ENCODE assay signal across 12 mouse cellular contexts in the genomic region with DNA sequence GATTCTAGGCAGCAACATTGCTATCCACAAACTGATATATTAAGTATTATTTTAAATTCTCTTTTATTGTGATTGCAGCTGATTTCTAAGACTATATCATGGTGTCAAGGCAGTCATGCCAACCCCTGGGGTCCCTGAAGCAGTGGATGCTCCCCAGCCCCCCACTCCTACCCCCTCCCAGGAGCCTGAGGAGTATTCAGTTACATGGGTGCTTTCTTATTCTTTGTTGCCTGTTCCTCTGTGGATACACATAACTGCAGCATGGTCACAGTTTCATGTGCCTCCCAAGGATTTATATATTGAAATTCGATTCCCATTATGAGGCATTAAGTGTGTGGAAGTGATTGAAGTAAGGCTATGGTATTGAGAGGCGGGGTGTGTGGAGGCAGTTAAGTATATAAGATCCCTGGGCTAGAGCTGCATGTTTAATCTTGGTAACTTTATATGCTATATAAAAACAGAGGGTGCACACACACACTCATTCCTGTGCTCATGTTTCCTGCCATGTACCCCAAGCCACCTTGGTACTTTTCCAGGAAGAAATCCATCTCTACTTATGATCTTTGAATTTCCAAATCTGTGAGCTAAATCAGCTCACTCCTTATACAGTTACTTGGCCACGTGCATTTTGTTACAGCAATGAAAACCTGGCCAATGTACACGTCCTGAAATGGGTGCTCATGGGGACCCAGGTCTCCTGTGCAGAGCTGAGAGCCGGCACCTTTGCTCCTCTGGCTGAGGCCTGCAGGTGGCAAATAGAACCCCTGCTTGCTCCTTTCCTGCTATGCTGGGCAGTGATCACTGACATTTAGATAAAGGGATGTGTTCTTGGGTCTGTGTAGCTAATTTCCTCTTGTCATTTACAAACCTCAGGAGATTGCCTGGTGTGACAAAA.
DNase-seq lines count a peak whose midpoint lies in the region; ATAC-seq lines count a peak whose summit lies in the region.
"Had no signal": no experiment of that assay in that cellular context is flagged by ENCODE, and none has a peak within 500 bp of the region (broad histone marks: within the 10 kb centered on the region; RNA-seq: fewer than 3 reads in every experiment).

No protein-coding gene starts in this region.

- 52% methylated on average over 5 of the region's 5 CpGs for WGBS in heart, embryonic 16.5 days
- WGBS in midbrain, embryonic 11.5 days, result 69% methylated on average over 5 of the region's 5 CpGs
- WGBS in midbrain, embryonic 10.5 days, result 72% methylated on average over 5 of the region's 5 CpGs
- 58% methylated on average over 5 of the region's 5 CpGs for WGBS in embryonic facial prominence, embryonic 10.5 days
- WGBS in liver, embryonic 15.5 days (ENCODE audit: insufficient replicate concordance), result 27% methylated on average over 5 of the region's 5 CpGs

- no peaks in the 10 kb centered on the region for H3K36me3 ChIP-seq in heart, embryonic 16.5 days (ENCODE audit: control insufficient read depth, insufficient read depth)
- no peaks in the 10 kb centered on the region for H3K36me3 ChIP-seq in midbrain, embryonic 11.5 days (ENCODE audit: control insufficient read depth, insufficient read depth, low read length)
- no peaks in the 10 kb centered on the region for H3K36me3 ChIP-seq in midbrain, embryonic 10.5 days
- no peaks in the 10 kb centered on the region for H3K36me3 ChIP-seq in embryonic facial prominence, embryonic 10.5 days (replicated peaks)
- no peaks in the 10 kb centered on the region for H3K36me3 ChIP-seq in liver, embryonic 15.5 days (replicated peaks)
- H3K36me3 ChIP-seq: neural tube, embryonic 12.5 days had no signal

- peaks cover 7% of the 10 kb centered on the region; the same call in 1 of the 2 replicates for H3K4me1 ChIP-seq in heart, embryonic 16.5 days (ENCODE audit: control insufficient read depth, insufficient read depth, low read length)
- no peaks in the 10 kb centered on the region for H3K4me1 ChIP-seq in midbrain, embryonic 11.5 days (ENCODE audit: control insufficient read depth, insufficient read depth, low read length)
- H3K4me1 ChIP-seq in midbrain, embryonic 10.5 days, result no peaks in the 10 kb centered on the region
- peaks cover 18% of the 10 kb centered on the region for H3K4me1 ChIP-seq in embryonic facial prominence, embryonic 10.5 days
- no peaks in the 10 kb centered on the region for H3K4me1 ChIP-seq in liver, embryonic 15.5 days (replicated peaks)
- H3K4me1 ChIP-seq: neural tube, embryonic 12.5 days had no signal

- no peak for ATAC-seq in heart, embryonic 16.5 days (replicated peaks; ENCODE audit: extremely low read depth, insufficient read depth, low FRiP score)
- ATAC-seq in midbrain, embryonic 11.5 days (ENCODE audit: low FRiP score), result 0 out of 2 replicates have a peak, but pooled peaks have one; percentile 14
- ATAC-seq in liver, embryonic 15.5 days (ENCODE audit: insufficient read depth), result 0 out of 2 replicates have a peak, but pooled peaks have one; percentile 22

- no peaks in the 10 kb centered on the region for H3K27me3 ChIP-seq in heart, embryonic 16.5 days (ENCODE audit: control insufficient read depth, insufficient read depth, low read length)
- H3K27me3 ChIP-seq in midbrain, embryonic 11.5 days (ENCODE audit: control insufficient read depth, insufficient read depth, low read length), result no peaks in the 10 kb centered on the region
- H3K27me3 ChIP-seq in midbrain, embryonic 10.5 days (ENCODE audit: low read depth, poor library complexity, severe bottlenecking), result no peaks in the 10 kb centered on the region
- no peaks in the 10 kb centered on the region for H3K27me3 ChIP-seq in embryonic facial prominence, embryonic 10.5 days (replicated peaks; ENCODE audit: low read depth, poor library complexity, severe bottlenecking)
- no peaks in the 10 kb centered on the region for H3K27me3 ChIP-seq in liver, embryonic 15.5 days
- H3K27me3 ChIP-seq: neural tube, embryonic 12.5 days had no signal

- no peaks in the 10 kb centered on the region for H3K9me3 ChIP-seq in heart, embryonic 16.5 days (replicated peaks; ENCODE audit: control insufficient read depth, low read length)
- H3K9me3 ChIP-seq in midbrain, embryonic 11.5 days (ENCODE audit: control insufficient read depth, low read length), result no peaks in the 10 kb centered on the region
- no peaks in the 10 kb centered on the region for H3K9me3 ChIP-seq in midbrain, embryonic 10.5 days (replicated peaks)
- H3K9me3 ChIP-seq in embryonic facial prominence, embryonic 10.5 days, result no peaks in the 10 kb centered on the region
- H3K9me3 ChIP-seq in liver, embryonic 15.5 days (replicated peaks), result no peaks in the 10 kb centered on the region
- H3K9me3 ChIP-seq: neural tube, embryonic 12.5 days had no signal

- H3K4me3 ChIP-seq in heart, embryonic 16.5 days (ENCODE audit: low read length), result no peak overlapping the region
- no peak overlapping the region for H3K4me3 ChIP-seq in midbrain, embryonic 11.5 days (ENCODE audit: low read depth, low read length)
- H3K4me3 ChIP-seq in midbrain, embryonic 10.5 days, result no peak overlapping the region
- no peak overlapping the region for H3K4me3 ChIP-seq in embryonic facial prominence, embryonic 10.5 days
- H3K4me3 ChIP-seq in liver, embryonic 15.5 days (replicated peaks), result no peak overlapping the region
- H3K4me3 ChIP-seq: neural tube, embryonic 12.5 days had no signal

- H3K4me2 ChIP-seq in heart, embryonic 16.5 days (ENCODE audit: low read depth, low read length), result no peak overlapping the region
- H3K4me2 ChIP-seq in midbrain, embryonic 11.5 days, result no peak overlapping the region
- H3K4me2 ChIP-seq in liver, embryonic 15.5 days, result no peak overlapping the region
- H3K4me2 ChIP-seq: neural tube, embryonic 12.5 days had no signal

- H3K27ac ChIP-seq in heart, embryonic 16.5 days (ENCODE audit: low read length), result peak overlapping the region; percentile 53
- no peak overlapping the region for H3K27ac ChIP-seq in midbrain, embryonic 11.5 days (ENCODE audit: low read depth, low read length)
- no peak overlapping the region for H3K27ac ChIP-seq in midbrain, embryonic 10.5 days (replicated peaks)
- 0 out of 2 replicates have a peak overlapping the region, but pooled peaks have one; percentile 24 for H3K27ac ChIP-seq in embryonic facial prominence, embryonic 10.5 days (replicated peaks)
- no peak overlapping the region for H3K27ac ChIP-seq in liver, embryonic 15.5 days (replicated peaks)
- H3K27ac ChIP-seq: liver, embryonic 14.5 days; neural tube, embryonic 12.5 days had no signal

- DNase-seq in heart, adult 8-10 months (ENCODE audit: low spot score), result no peak
- no peak for DNase-seq in midbrain, embryonic 11.5 days (ENCODE audit: low spot score, missing footprints)
- DNase-seq in midbrain, embryonic 10.5 days (ENCODE audit: low spot score), result no peak
- DNase-seq in embryonic facial prominence, embryonic 10.5 days (ENCODE audit: low spot score), result no peak
- DNase-seq in adrenal gland, adult 2 months, result no peak
- DNase-seq in frontal cortex, postnatal 36 days (ENCODE audit: low spot score in 2 of 2), result no peak
- DNase-seq: B cell, adult 2 months; kidney, adult 18-20 months had no signal

- no peak overlapping the region for H3K9ac ChIP-seq in heart, embryonic 16.5 days (ENCODE audit: low read length)
- no peak overlapping the region for H3K9ac ChIP-seq in midbrain, embryonic 11.5 days (ENCODE audit: low read length)
- no peak overlapping the region for H3K9ac ChIP-seq in liver, embryonic 15.5 days
- H3K9ac ChIP-seq: liver, embryonic 14.5 days; neural tube, embryonic 12.5 days had no signal

Comparison
In these comparisons a context has a peak if more than half of its experiments do, and no peak if none do; other contexts are left out.
1. H3K27ac ChIP-seq: peak in heart, embryonic 16.5 days (single experiment) and embryonic facial prominence, embryonic 10.5 days (single experiment); none in midbrain, embryonic 11.5 days (single experiment), midbrain, embryonic 10.5 days (single experiment) and liver, embryonic 15.5 days (single experiment).